ENCODE assay signal across 24 mouse cellular contexts in the genomic region with DNA sequence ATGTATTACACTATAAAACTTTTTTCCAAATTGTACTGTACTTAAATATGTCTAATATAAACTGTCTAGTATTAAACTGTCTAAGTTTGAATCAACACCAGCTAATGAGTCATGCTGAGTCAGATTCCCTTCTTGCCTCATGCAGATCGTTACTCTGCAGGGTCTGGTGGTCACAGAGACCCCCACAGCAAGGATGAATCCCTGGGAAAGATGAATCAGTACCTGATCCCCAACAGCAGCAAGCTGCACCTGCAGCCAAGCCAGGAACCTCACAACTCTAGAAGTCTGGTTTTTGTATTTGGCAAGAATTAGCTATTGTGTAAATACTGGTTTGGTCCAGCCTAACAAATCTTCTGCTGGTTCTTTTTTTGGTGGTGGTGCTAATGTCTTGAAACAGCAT. TPM values are rescaled to one million over a fixed set of nuclear protein-coding genes. Genes with fewer than 3 reads are reported as not detected.
A peak's percentile ranks its signal among the peaks of the same experiment; 100 is the strongest.
DNase-seq lines count a peak whose midpoint lies in the region; ATAC-seq and TF ChIP-seq lines count a peak whose summit lies in the region.
"Had no signal": no experiment of that assay in that cellular context is flagged by ENCODE, and none has a peak within 500 bp of the region (broad histone marks: within the 10 kb centered on the region; RNA-seq: fewer than 3 reads in every experiment).

No protein-coding gene starts in this region.

- no peaks in the 10 kb centered on the region for H3K27me3 ChIP-seq in Patski
- no peaks in the 10 kb centered on the region for H3K27me3 ChIP-seq in liver, embryonic 14.5 days (ENCODE audit: control insufficient read depth, insufficient read depth, low read length)
- H3K27me3 ChIP-seq: CH12.LX; heart, embryonic 15.5 days; hindbrain, embryonic 13.5 days; midbrain, embryonic 12.5 days had no signal

- 49% methylated on average over 1 of the region's 1 CpGs for WGBS in liver, embryonic 14.5 days (ENCODE audit: insufficient replicate concordance)

- TF ChIP-seq CTCF in Patski (IDR thresholded peaks at IDR 0.05) = no peak
- no peak for TF ChIP-seq CTCF in liver, embryonic 14.5 days (IDR thresholded peaks at IDR 0.05; ENCODE audit: low read depth)

- no peak for TF ChIP-seq EP300 in liver, embryonic 14.5 days (IDR thresholded peaks at IDR 0.05; ENCODE audit: low read depth)

- no peak overlapping the region for H3K4me3 ChIP-seq in liver, embryonic 14.5 days (ENCODE audit: insufficient read depth in 1 of 2, low read depth in 2 of 2, low read length in 2 of 2)
- H3K4me3 ChIP-seq: forebrain, embryonic 10.5 days; heart, embryonic 15.5 days; hindbrain, embryonic 13.5 days; midbrain, embryonic 12.5 days had no signal

- ATAC-seq in Patski = peak; percentile 38
- no peak for ATAC-seq in liver, embryonic 14.5 days (ENCODE audit: insufficient read depth)
- no peak for ATAC-seq in inflammation-experienced regulatory T-cells, adult 6 months
- ATAC-seq: forebrain, postnatal 0 days had no signal

- CTCF ChIA-PET in Patski (lab: Charles Lee) = interaction anchor here (0.8 to 2.7 kb wide), 7 partner anchors 9 to 73 kb away, joined by 3 to 12 read pairs (median 7); no protein-coding TSS in a partner anchor

- H3K4me1 ChIP-seq in liver, embryonic 14.5 days (replicated peaks; ENCODE audit: control insufficient read depth in 2 of 2, insufficient read depth in 2 of 2, low read length in 1 of 2) = peaks cover 20 to 28% of the 10 kb centered on the region in 2 experiments
- H3K4me1 ChIP-seq: hindbrain, embryonic 13.5 days; midbrain, embryonic 12.5 days had no signal

- no peak overlapping the region for H3K4me2 ChIP-seq in liver, embryonic 14.5 days (ENCODE audit: low read depth)
- H3K4me2 ChIP-seq: heart, embryonic 15.5 days; hindbrain, embryonic 13.5 days; midbrain, embryonic 12.5 days had no signal

- H3K9ac ChIP-seq in liver, embryonic 14.5 days (replicated peaks) = no peak overlapping the region; the same call in 1 of the 2 replicates
- H3K9ac ChIP-seq: forebrain, postnatal 0 days; heart, embryonic 15.5 days; hindbrain, embryonic 13.5 days; midbrain, embryonic 12.5 days had no signal

- H3K9me3 ChIP-seq in liver, embryonic 14.5 days (ENCODE audit: control insufficient read depth, low read length) = no peaks in the 10 kb centered on the region
- H3K9me3 ChIP-seq: forebrain, embryonic 10.5 days; G1E; heart, embryonic 15.5 days; hindbrain, embryonic 13.5 days; midbrain, embryonic 12.5 days had no signal

- H3K36me3 ChIP-seq in liver, embryonic 14.5 days (replicated peaks; ENCODE audit: control insufficient read depth, insufficient read depth, low read depth) = peaks cover 10% of the 10 kb centered on the region

- peak overlapping the region; percentile 21; the same call in 1 of the 2 replicates for H3K27ac ChIP-seq in liver, embryonic 14.5 days
- H3K27ac ChIP-seq: forebrain, embryonic 10.5 days; heart, embryonic 15.5 days; hindbrain, embryonic 13.5 days; midbrain, embryonic 12.5 days had no signal

- in situ Hi-C loops in Patski (cut with MboI; ENCODE audit: low pct_unique_long_range_greater_than_20kb) = no loop called here

- POLR2A ChIA-PET in Patski (lab: Charles Lee) = interaction anchor here (0.5 to 2.0 kb wide), 4 partner anchors 17 to 130 kb away, joined by 3 to 5 read pairs (median 3); no protein-coding TSS in a partner anchor

- DNase-seq in adrenal gland, adult 2 months = peak; percentile 36
- no peak for DNase-seq in adrenal gland, postnatal 25 days
- DNase-seq in 3134 (ENCODE audit: extremely low read depth, insufficient read length, low spot score) = peak; percentile 53
- DNase-seq in Patski (ENCODE audit: low read depth, low spot score) = peak; percentile 98
- no peak for DNase-seq in liver, embryonic 14.5 days (ENCODE audit: low read depth in 3 of 3, low spot score in 3 of 3)
- DNase-seq in urinary bladder, adult 2 months (ENCODE audit: low spot score) = no peak
- DNase-seq in layer of hippocampus, adult 9-11 months = no peak
- DNase-seq: cerebellum, adult 9-10 months; forebrain, postnatal 0 days; gastrocnemius, postnatal 36 days; heart, postnatal 36 days; kidney, adult 8-10 months; kidney, postnatal 10 days; lung, adult 18-20 months; lung, postnatal 10 days; right cerebral cortex, postnatal 14 days; thymus, postnatal 25 days had no signal

RNA-seq across cellular contexts. Expression of gene D5Ertd579e, which starts 20.4 kb away (rescaled TPM):
- total RNA-seq in adrenal gland, adult 2 months (2021) = 10 to 100 TPM; 64.4 to 83.5 TPM
- polyA plus RNA-seq in adrenal gland, adult 2 months (2012; rRNA removed) = 13.7 and 13.9 TPM in 2 replicates
- 63.3 and 73.0 TPM in 2 replicates for total RNA-seq in adrenal gland, postnatal 25 days (2021)
- polyA plus RNA-seq in Patski (2021) = 71.5 TPM
- 13.9 and 16.2 TPM in 2 replicates for polyA plus RNA-seq in liver, embryonic 14.5 days (2012; rRNA removed)
- polyA plus RNA-seq in liver, embryonic 14.5 days (2014; fragmentation: Nextera tagmentation; extraction: Ambion mirVana) = 22.7 and 24.1 TPM in 2 replicates
- 27.9 and 35.3 TPM in 2 replicates for polyA plus RNA-seq in urinary bladder, adult 2 months (2012; rRNA removed)
- polyA plus RNA-seq in inflammation-experienced regulatory T-cells, adult 6 months (2017; shearing (Covaris generic)) = 10 to 100 TPM; 18.2 to 32.6 (median 28.6) TPM

Comparison
In these comparisons a context has a peak if more than half of its experiments do, and no peak if none do; other contexts are left out.
1. DNase-seq: peak in adrenal gland, adult 2 months (single experiment), 3134 (single experiment) and Patski (single experiment); none in adrenal gland, postnatal 25 days (single experiment), liver, embryonic 14.5 days (0 of 3), urinary bladder, adult 2 months (single experiment) and layer of hippocampus, adult 9-11 months (single experiment).